In the genomic region with DNA sequence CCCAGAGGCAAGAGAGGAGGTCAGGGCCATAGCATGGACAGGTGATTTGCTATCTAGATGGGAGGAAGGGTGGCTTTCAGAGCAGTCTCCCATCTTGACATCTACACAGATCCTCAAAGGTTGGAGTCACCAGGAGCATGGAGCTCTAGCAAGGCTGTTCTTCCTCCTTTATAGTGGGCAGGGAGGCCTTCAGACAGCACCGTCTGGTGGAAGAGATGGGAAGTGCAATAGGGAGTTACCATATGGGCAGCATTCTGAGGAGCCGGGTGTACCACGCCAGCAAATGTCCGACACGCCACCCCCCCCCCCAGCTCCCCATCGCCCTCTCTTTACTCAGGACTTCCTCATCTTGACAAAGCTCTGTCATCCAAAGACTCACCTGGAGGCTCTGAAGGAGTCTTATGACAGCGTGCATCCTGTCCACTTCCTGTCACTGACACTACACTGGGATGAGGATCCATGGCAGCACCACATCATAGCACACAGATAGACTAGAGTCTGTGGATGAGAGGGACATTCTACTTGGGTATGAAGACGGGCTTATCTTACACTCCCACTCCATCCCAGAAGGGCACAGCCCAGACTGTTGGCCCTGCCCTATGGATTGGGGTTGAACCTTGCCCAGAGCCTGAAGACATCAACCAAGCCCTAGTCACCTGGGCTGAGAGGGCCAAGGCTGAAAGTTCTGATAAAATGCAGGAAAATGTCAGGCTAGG, we compare ENCODE assay signal across 9 mouse cellular contexts. TPM values are rescaled to one million over a fixed set of nuclear protein-coding genes. Genes with fewer than 3 reads are reported as not detected.
DNase-seq lines count a peak whose midpoint lies in the region; ATAC-seq and TF ChIP-seq lines count a peak whose summit lies in the region.
"Had no signal": no experiment of that assay in that cellular context is flagged by ENCODE, and none has a peak within 500 bp of the region (broad histone marks: within the 10 kb centered on the region; RNA-seq: fewer than 3 reads in every experiment).

No protein-coding gene starts in this region.

- no peak overlapping the region for H3K4me3 ChIP-seq in forebrain, postnatal 0 days (ENCODE audit: low read depth, low read length)
- no peak overlapping the region for H3K4me3 ChIP-seq in kidney, embryonic 16.5 days (ENCODE audit: low read length)
- H3K4me3 ChIP-seq in liver, embryonic 12.5 days, result no peak overlapping the region

- peak; percentile 88 for TF ChIP-seq CTCF in brain, embryonic 14.5 days (IDR thresholded peaks at IDR 0.05; ENCODE audit: borderline replicate concordance, extremely low read depth, insufficient read depth, insufficient read length)
- TF ChIP-seq CTCF in forebrain, postnatal 0 days (IDR thresholded peaks at IDR 0.05; ENCODE audit: low read depth), result peak; percentile 91

- no peak for TF ChIP-seq POLR2A in brain, embryonic 14.5 days (IDR thresholded peaks at IDR 0.05; ENCODE audit: borderline replicate concordance, extremely low read depth, insufficient read depth, insufficient read length, poor library complexity, severe bottlenecking)

- H3K27ac ChIP-seq in forebrain, postnatal 0 days (ENCODE audit: low read depth, low read length), result no peak overlapping the region
- no peak overlapping the region for H3K27ac ChIP-seq in kidney, embryonic 16.5 days (ENCODE audit: low read length)
- H3K27ac ChIP-seq in liver, embryonic 12.5 days, result no peak overlapping the region

- no peak for ATAC-seq in forebrain, postnatal 0 days
- ATAC-seq in kidney, embryonic 16.5 days (ENCODE audit: low FRiP score, low TSS enrichment), result peak; percentile 16; the same call in 1 of the 2 replicates
- 0 out of 2 replicates have a peak, but pooled peaks have one; percentile 14 for ATAC-seq in liver, embryonic 12.5 days

- no peak overlapping the region for H3K9ac ChIP-seq in forebrain, postnatal 0 days
- H3K9ac ChIP-seq in kidney, embryonic 16.5 days (replicated peaks; ENCODE audit: low read length), result no peak overlapping the region
- no peak overlapping the region for H3K9ac ChIP-seq in liver, embryonic 12.5 days

- H3K36me3 ChIP-seq in forebrain, postnatal 0 days (ENCODE audit: insufficient read depth), result no peaks in the 10 kb centered on the region
- no peaks in the 10 kb centered on the region for H3K36me3 ChIP-seq in kidney, embryonic 16.5 days (ENCODE audit: insufficient read depth, low read length)
- H3K36me3 ChIP-seq in liver, embryonic 12.5 days, result no peaks in the 10 kb centered on the region

- WGBS in forebrain, postnatal 0 days, result 29% methylated on average over 8 of the region's 8 CpGs
- 20% methylated on average over 8 of the region's 8 CpGs for WGBS in kidney, embryonic 16.5 days
- WGBS in liver, embryonic 12.5 days (ENCODE audit: insufficient replicate concordance), result 15% methylated on average over 8 of the region's 8 CpGs

- H3K4me2 ChIP-seq in forebrain, postnatal 0 days (ENCODE audit: low read depth), result no peak overlapping the region
- H3K4me2 ChIP-seq in kidney, embryonic 16.5 days (replicated peaks; ENCODE audit: low read depth, low read length), result no peak overlapping the region
- H3K4me2 ChIP-seq in liver, embryonic 12.5 days, result no peak overlapping the region

- peaks cover 19% of the 10 kb centered on the region for H3K4me1 ChIP-seq in forebrain, postnatal 0 days (ENCODE audit: insufficient read depth)
- no peaks in the 10 kb centered on the region for H3K4me1 ChIP-seq in kidney, embryonic 16.5 days (ENCODE audit: insufficient read depth, low read length)
- no peaks in the 10 kb centered on the region for H3K4me1 ChIP-seq in liver, embryonic 12.5 days

- H3K9me3 ChIP-seq in forebrain, postnatal 0 days (ENCODE audit: low read length), result no peaks in the 10 kb centered on the region
- no peaks in the 10 kb centered on the region for H3K9me3 ChIP-seq in kidney, embryonic 16.5 days (ENCODE audit: low read length)
- H3K9me3 ChIP-seq in liver, embryonic 12.5 days (replicated peaks), result no peaks in the 10 kb centered on the region

- no peaks in the 10 kb centered on the region for H3K27me3 ChIP-seq in forebrain, postnatal 0 days (ENCODE audit: insufficient read depth, low read length)
- no peaks in the 10 kb centered on the region for H3K27me3 ChIP-seq in kidney, embryonic 16.5 days (ENCODE audit: insufficient read depth, low read length)
- peaks cover 30% of the 10 kb centered on the region; the same call in 1 of the 2 replicates for H3K27me3 ChIP-seq in liver, embryonic 12.5 days (replicated peaks)

- peak; percentile 42 to 84 for DNase-seq in adrenal gland, adult (ENCODE audit: inconsistent age in 2 of 2, low spot score in 1 of 2)
- no peak for DNase-seq in adrenal gland, adult 8-10 months
- DNase-seq in B cell, adult 2 months, result peak; percentile 73 to 76
- peak; percentile 68 for DNase-seq in brain, embryonic 14.5 days (ENCODE audit: low read depth)
- peak; percentile 72 for DNase-seq in forebrain, postnatal 0 days
- peak; percentile 81 for DNase-seq in retina, postnatal 1 day

RNA-seq across cellular contexts. Expression of a gene that starts 6.8 kb away (rescaled TPM):
- total RNA-seq in adrenal gland, adult 8-10 months (2022), result not detected
- polyA plus RNA-seq in brain, embryonic 14.5 days (2012; rRNA removed), result not detected in 2 replicates
- total RNA-seq in forebrain, postnatal 0 days (2014; rRNA removed), result not detected in 2 replicates
- 0.11 TPM in 1 of 2 replicates, not detected in the other for polyA plus RNA-seq in forebrain, postnatal 0 days (2015; fragmentation: Nextera tagmentation; extraction: Ambion mirVana)
- not detected in 2 replicates for polyA plus RNA-seq in kidney, embryonic 16.5 days (2015; fragmentation: Nextera tagmentation; extraction: Ambion mirVana)
- polyA plus RNA-seq in liver, embryonic 12.5 days (2016; fragmentation: Nextera tagmentation; extraction: Ambion mirVana), result not detected in 2 replicates
- polyA plus RNA-seq: stomach, embryonic 14.5 days had no signal

RNA-seq across cellular contexts. Expression of a gene that starts 24.1 kb away (rescaled TPM):
- total RNA-seq in adrenal gland, adult 8-10 months (2022), result 10 to 100 TPM; 20.5 to 33.0 (median 27.2) TPM
- 60.4 and 69.0 TPM in 2 replicates for polyA plus RNA-seq in brain, embryonic 14.5 days (2012; rRNA removed)
- total RNA-seq in forebrain, postnatal 0 days (2014; rRNA removed), result 27.5 and 35.5 TPM in 2 replicates
- 16.4 and 17.9 TPM in 2 replicates for polyA plus RNA-seq in forebrain, postnatal 0 days (2015; fragmentation: Nextera tagmentation; extraction: Ambion mirVana)
- 8.9 and 11.6 TPM in 2 replicates for polyA plus RNA-seq in kidney, embryonic 16.5 days (2015; fragmentation: Nextera tagmentation; extraction: Ambion mirVana)
- 4.3 and 4.9 TPM in 2 replicates for polyA plus RNA-seq in liver, embryonic 12.5 days (2016; fragmentation: Nextera tagmentation; extraction: Ambion mirVana)

RNA-seq across cellular contexts. Expression of a gene that starts 37.6 kb away (rescaled TPM):
- total RNA-seq in adrenal gland, adult 8-10 months (2022), result 10 to 100 TPM; 49.8 to 66.4 (median 59.1) TPM
- polyA plus RNA-seq in brain, embryonic 14.5 days (2012; rRNA removed), result 83.5 and 111 TPM in 2 replicates
- 74.9 and 82.4 TPM in 2 replicates for total RNA-seq in forebrain, postnatal 0 days (2014; rRNA removed)
- polyA plus RNA-seq in forebrain, postnatal 0 days (2015; fragmentation: Nextera tagmentation; extraction: Ambion mirVana), result 66.7 and 67.2 TPM in 2 replicates
- 117 and 119 TPM in 2 replicates for polyA plus RNA-seq in kidney, embryonic 16.5 days (2015; fragmentation: Nextera tagmentation; extraction: Ambion mirVana)
- 88.8 and 96.5 TPM in 2 replicates for polyA plus RNA-seq in liver, embryonic 12.5 days (2016; fragmentation: Nextera tagmentation; extraction: Ambion mirVana)

RNA-seq across cellular contexts. Expression of a gene that starts 37.7 kb away (rescaled TPM):
- 100 to 1,000 TPM in 3 of 4 experiments, 10 to 100 TPM in 1; 98.7 to 146 (median 114) TPM for total RNA-seq in adrenal gland, adult 8-10 months (2022)
- 177 and 190 TPM in 2 replicates for polyA plus RNA-seq in brain, embryonic 14.5 days (2012; rRNA removed)
- total RNA-seq in forebrain, postnatal 0 days (2014; rRNA removed), result 171 and 209 TPM in 2 replicates
- 428 and 477 TPM in 2 replicates for polyA plus RNA-seq in forebrain, postnatal 0 days (2015; fragmentation: Nextera tagmentation; extraction: Ambion mirVana)
- polyA plus RNA-seq in kidney, embryonic 16.5 days (2015; fragmentation: Nextera tagmentation; extraction: Ambion mirVana), result 508 and 585 TPM in 2 replicates
- polyA plus RNA-seq in liver, embryonic 12.5 days (2016; fragmentation: Nextera tagmentation; extraction: Ambion mirVana), result 595 and 610 TPM in 2 replicates

RNA-seq across cellular contexts. Expression of a gene that starts 47.3 kb away (rescaled TPM):
- total RNA-seq in adrenal gland, adult 8-10 months (2022), result not detected
- 0.14 TPM in 1 of 2 replicates, not detected in the other for polyA plus RNA-seq in brain, embryonic 14.5 days (2012; rRNA removed)
- total RNA-seq in forebrain, postnatal 0 days (2014; rRNA removed), result not detected in 2 replicates
- 1.3 and 3.1 TPM in 2 replicates for polyA plus RNA-seq in forebrain, postnatal 0 days (2015; fragmentation: Nextera tagmentation; extraction: Ambion mirVana)
- 2.1 TPM in 1 of 2 replicates, not detected in the other for polyA plus RNA-seq in kidney, embryonic 16.5 days (2015; fragmentation: Nextera tagmentation; extraction: Ambion mirVana)
- polyA plus RNA-seq in liver, embryonic 12.5 days (2016; fragmentation: Nextera tagmentation; extraction: Ambion mirVana), result 1.7 TPM in 1 of 2 replicates, not detected in the other
- polyA plus RNA-seq: stomach, embryonic 14.5 days had no signal
